Mouse (Mus musculus) 416B (cell line): Measurements from ENCODE around the gene Trappc3.

ENCODE experiments used
- DNase-seq: peaks from one replicate; pipeline ENCODE4 v3.0.0; 2011; ENCODE audit warnings: low read depth

Gene Trappc3

DNA sequence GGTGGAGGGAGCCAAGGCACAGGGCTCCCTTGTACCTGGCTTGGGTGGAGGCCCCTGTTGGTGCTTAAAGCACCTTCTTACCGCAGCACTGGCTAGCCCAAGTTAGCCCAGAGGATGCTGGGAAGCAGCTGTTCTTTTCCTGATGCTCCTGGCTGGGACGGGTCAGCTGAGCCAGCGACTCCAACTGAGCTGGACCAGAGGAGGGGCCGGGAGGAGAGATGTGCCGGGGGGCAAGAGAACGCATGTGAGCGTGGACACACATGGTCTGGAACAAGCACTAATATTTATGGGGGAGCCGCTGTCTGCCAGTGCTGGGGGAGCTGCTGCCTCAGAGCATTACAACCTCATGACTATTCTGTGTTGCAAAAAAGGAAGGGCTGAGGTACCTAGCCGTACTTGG lies 16.8 kb downstream of the Trappc3 start:
- no peak for DNase-seq

DNA sequence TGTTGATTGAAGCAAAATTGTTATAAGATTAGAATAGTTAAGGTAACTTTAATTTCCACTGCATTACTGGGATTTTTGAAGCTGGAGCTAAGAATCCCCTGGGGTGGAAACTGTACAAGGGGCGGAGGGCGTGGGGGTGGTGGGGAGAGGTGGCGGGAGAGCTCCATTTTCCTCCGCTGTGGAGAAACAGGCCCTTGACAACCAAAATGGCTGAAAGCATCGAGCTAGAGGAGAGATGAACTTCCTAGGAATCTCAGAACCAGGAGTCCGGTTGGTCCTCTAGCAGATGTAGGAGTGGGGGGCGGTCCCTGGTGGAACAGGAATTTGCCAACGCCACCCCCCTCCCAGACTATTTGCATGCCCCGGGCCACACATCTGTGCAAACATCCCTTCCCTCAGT lies 19.6 kb downstream of the Trappc3 start:
- DNase-seq: no peak

DNA sequence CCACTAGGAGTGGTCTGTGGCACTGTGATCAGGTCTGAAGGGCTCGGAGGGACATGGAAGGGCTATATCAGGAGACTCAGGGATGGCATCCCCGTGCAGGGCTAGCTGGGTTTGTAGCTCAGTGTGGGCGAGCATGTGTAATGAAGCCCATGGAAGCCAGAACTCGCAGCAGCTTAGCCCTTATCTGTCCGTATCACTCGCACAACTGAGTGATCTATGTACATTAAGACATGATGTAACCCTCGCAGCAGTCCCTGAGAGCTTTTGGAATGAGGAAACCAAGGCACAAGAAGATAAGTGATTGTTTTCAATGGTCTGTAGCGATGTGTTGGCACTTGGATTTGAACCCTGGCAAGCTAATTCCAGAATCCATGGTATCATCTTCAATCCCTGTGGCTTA lies 21.5 kb downstream of the Trappc3 start:
- no peak for DNase-seq

DNA sequence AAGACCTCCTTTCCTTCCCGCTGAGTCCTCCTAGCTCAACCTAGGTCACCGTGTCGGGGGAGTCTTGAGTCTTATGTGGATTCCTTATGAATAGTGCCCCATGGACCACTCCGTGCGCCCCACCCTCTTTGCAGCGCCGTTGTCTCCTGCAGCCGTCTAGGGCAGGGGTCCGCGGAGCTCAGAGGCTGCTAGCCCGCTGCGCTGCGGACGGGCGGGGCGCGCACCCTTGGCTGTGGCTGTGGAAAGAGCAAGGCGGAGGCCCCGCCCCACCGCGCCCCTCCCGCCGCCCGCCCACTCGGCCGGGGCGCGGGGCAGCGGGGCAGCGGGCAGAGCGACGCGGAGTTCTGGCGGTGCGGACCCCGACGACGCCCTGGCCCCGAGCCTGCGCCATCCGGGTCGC lies 24.4 kb downstream of the Trappc3 start, which contains the start of gene Col8a2:
TSS of gene Col8a2 (plus strand) at position 302 of the 400 bp plus-strand sequence.
- no peak for DNase-seq

DNA sequence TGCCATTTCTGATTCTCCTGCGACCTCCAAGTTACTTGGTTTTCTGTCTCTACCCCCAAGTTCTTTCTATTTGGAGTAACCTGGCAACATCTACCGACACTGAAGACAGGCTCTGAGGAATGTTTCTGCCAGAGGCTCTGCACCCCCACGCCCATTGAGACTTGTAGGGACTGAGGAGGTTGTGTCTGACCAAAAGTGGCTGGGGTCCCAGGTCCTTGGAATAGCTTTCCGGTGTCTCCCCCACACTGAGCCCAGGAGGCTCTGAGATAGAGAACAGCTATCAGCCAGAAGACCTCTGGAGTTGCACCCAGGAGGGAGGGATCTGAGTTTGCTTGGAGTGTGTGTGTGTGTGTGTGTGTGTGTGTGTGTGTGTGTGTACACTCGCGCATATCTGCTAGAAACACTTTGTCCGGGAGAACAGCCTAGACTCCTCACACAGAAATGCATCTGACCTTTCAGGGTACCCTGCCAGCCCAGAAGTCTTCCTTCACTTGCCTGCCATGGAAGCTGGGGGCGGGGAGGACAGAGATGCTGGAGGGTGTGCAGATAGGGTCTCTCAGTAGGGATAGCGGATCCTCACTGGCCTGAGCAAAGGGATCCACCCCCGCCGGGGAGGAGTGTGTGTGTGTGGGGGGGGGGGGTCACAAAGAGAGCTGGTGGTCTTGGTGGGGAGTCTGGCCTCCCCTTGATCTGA lies 25.3 kb downstream of the Trappc3 start:
- DNase-seq: no peak

DNA sequence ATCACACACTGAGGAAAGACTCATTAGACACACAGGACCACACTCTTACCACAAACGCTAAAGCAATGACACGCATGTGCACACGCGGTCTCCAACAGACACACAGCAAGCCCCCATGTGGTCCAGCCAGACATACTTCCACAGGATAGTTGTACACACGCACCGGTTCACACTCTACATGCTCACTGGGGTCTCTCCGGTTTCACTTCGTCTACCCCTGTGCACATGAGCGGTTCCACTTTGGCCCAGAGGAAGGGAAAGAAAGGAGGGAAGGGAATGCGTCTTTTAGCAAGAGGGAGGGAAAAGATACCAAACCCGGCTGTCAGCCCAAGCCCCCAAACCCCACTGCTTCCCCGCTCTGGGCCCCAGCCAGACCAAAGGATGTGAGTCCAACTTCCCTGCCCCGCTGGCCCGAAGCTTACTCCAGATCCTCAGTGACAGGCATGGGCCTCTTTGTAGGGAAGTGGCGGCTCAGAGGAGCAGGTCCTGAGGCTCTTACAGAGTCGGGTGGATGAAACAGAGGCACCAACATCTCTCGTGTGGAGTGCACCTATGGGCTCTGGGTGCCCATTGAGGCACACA lies 26.1 kb downstream of the Trappc3 start:
- no peak for DNase-seq

DNA sequence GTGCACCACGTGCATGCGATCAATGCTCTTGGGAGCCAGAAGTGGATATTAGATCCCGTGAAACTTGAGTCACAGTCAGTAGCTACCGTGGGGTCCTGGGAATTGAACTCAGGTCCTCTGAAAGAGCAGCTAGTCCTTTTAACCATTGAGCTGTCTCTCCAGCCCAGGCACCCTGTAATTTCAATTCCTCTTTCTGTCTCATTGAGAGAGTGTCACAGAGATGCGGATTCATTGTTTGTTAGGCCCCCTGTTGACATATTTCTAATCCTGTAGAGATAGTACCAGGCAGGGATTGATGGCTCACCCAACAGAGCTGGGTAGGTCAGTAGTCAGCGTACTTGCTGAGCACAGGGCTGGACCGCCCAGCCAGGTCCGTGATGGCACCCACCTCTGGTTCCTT lies 28.2 kb downstream of the Trappc3 start:
- no peak for DNase-seq

DNA sequence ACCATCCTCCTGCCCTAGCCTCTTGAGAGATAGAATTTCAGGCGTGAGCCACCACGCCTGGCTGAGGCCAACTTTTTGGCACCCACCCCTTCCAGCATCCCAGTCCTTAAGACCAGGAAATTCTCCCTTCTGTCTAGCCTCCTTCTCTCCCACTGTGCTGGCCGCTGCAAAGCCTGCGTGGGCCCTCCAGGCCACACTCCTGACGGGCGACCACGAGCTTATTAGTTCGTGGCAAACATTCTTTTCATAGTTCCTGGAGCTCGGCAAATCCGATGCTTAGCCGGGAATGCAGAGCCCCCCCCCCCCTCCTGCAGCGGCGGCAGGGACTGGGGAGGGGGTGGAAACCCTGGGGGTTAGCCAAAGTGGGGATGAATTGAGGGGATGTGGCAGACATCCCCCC lies 29.1 kb downstream of the Trappc3 start:
- no peak for DNase-seq

DNA sequence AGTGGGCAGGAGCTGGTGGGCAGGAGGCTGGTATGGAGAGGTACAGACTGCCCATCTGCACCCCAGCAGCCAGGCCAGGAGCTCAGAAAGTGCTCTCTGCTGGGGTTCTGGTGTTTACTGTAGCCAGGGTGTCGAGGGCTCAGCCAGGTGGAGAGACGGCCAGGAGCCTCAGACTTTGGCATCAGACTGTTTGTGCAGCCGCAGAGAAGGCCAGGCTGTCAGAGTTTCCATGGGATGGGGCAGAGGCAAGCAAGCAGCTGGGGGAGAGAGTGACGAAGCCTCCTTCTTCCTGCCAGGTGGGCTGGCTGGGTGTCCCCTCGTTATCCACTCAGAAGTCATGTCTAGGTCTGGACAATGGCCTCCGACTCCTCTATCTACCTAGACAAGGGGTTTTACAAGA lies 33.0 kb downstream of the Trappc3 start:
- DNase-seq: no peak

DNA sequence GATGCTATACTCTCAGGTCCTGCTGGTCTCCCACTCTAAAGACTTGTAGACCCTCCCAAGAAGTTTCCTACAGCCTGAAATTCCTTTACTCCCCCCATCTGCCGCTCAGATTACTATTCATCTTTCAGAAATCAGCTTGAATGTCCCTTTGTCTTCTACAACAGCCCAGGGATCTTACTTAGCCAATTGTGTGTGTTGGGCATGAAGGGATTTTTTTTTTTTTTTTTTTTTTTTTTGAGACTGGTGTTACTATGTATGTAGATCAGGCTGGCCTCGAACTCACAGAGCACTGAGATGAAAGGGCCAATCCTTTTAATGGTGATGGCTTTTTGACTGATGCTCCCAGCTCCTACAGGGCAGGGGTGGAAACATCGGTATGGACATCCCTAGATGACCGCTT lies 33.8 kb downstream of the Trappc3 start:
- DNase-seq: no peak

DNA sequence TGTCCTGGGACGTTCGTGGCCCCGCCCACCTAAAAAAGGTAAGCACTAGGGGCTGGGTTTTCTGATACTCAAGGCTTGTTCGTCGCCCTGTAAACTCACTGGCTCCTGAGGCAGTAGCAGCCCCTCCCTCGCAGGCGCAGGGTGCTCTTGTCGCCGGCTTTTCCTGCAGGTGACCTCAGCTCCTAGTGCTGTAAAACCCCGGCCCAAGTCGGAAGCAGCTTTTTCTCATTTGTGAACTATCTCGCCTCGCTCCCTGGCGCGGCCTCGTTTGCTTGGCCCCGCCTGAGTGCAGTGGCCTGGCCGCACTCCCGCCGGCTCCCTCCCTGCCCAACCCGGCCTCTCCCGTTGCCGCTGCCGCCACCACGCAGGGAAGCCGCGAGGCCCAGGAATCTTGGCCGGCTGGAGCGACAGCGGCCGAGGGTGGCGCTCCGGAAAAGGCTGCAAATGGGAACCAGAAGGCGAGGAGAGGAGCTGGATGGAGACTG lies 34.5 kb downstream of the Trappc3 start:
- DNase-seq: no peak

DNA sequence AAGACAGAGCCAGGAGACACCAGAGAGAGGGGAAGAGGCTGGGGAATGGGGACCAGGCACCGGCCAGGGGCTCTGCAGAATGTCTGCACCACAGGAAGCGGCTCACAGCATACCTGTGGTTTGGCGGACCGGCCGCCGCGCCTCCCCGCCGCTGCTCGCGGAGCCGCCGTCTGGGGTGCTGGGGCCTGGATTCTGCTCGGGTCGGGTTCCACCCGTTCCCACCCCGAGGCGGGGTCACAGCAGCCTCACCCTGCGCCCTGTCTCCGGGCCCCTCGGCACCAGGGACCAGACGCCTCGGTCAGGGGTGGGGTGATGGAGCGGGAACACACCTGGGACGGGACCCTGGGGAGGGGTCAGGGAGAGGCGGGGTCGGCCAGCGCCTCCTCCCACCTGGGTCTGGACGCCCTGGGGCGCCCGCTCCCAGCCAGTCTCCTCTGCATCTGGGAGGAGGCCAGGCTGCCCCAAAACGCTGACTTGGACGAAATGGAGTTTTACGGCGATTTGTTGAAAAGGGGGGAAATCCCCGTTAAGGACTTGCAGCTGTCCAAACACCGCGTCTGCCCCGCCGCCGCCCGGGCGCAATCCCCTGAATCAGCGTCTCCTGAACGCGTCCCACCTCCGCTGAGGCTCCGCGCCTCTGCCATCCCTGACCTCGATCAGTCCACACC lies 38.9 kb downstream of the Trappc3 start:
- DNase-seq: no peak

DNA sequence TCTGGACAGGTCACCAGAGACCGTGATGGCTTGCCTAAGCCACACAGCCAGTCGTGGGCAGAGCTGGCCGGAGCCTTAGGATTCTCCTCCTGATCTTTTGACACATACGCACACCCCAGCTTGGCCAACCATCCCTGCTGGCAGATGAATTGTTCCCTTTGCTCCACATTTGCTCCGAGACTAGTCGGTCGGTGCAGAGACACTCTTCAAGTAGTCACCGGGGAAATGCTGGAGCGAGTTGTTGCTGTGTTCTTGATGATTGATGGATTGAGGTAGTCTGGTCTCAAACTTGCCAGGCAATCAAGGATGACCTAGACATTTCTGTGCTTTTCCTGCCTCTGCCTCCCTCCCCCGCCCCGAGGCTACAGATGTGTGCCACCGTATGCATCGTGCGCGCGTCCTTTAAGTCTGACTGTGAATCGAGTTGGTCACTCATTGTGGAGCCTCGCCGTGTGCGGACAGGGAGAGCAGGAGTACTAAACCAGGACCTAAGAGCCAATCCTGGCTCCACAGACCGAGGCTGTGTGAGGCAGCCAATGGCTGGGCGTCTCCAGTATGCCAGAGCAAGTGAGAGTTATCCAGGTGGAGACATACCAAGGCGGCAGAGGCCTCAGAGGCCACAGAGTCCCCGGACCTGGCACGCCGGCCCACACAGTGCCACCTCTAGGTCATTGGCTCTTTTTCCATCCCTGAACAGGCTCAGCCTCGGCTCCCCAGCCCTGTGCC lies 39.6 kb downstream of the Trappc3 start:
- no peak for DNase-seq

DNA sequence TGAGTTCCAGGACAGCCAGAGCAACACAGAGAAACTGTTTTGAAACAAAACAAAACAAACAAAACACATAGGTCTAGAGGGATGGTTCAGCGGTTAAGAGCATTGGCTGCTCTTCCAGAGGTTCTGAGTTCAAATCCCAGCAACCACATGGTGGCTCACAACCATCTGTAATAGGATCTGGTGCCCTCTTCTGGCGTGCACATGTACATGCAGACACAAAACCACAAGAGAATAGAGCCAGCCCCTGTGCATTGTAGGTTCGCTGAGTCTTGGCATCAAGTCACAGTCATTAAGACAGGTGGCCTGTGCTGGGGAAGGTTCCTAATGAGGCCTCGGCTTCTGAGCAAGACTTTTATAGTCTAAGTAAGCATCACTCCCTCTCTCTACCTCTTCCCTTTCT lies 41.8 kb downstream of the Trappc3 start:
- peak; percentile 33 for DNase-seq

DNA sequence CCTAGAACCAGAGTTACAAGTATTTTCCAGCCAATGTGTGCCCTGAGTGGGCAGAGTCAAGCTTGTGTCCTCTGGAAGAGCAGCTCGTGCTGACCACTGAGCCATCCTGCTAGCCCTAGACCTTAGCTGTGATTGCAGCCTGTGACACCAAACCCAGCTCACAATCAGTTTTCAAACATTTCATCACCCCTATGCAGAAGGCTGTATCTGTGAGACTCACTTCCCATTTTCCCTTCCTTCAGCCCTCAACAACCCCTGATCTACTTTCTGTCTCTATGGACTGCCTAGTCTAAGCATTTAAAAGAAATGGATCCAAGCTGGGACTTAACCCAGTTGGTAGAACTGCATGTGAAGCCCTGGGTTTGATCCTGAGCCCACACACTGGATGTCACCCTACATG lies 43.3 kb downstream of the Trappc3 start:
- DNase-seq: no peak

DNA sequence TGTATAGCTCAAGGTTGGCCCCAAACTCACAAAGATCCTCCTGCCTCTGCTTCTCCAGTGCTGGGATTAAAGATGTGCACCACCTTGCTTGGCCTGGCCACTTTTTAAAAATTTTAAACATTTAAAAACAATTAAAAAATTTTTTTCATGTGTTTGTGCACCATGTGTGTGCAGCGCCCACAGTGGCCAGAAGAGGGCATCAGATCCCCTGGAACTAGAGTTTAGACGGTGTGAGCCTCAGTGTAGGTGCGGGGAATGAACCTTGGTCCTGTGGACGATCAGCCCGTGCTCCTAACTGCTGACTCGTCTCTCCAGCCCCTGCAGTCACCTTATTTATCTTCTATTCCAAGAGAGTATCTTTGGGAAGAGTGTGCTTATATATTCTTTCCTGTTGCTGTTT lies 43.9 kb downstream of the Trappc3 start:
- no peak for DNase-seq

DNA sequence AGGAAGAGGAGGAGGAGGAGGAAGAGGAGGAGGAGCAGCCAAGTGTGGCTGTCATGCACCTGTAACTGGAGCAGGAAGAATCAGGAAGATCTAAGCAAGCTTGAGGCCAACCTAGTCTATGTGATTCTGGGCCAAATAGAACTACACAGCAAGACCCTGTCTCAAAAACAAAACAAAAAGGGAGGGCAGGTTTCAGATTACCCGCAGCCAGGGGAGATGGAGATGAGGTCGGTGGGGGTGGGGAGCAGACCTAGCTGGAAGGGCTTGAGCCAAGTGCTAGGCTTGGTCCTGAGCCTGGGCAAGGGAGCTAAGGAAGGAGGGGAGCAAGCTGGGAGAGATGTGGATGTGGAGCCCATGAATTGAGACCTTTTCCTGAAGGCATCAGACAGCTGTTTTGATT lies 44.7 kb downstream of the Trappc3 start:
- DNase-seq: no peak

DNA sequence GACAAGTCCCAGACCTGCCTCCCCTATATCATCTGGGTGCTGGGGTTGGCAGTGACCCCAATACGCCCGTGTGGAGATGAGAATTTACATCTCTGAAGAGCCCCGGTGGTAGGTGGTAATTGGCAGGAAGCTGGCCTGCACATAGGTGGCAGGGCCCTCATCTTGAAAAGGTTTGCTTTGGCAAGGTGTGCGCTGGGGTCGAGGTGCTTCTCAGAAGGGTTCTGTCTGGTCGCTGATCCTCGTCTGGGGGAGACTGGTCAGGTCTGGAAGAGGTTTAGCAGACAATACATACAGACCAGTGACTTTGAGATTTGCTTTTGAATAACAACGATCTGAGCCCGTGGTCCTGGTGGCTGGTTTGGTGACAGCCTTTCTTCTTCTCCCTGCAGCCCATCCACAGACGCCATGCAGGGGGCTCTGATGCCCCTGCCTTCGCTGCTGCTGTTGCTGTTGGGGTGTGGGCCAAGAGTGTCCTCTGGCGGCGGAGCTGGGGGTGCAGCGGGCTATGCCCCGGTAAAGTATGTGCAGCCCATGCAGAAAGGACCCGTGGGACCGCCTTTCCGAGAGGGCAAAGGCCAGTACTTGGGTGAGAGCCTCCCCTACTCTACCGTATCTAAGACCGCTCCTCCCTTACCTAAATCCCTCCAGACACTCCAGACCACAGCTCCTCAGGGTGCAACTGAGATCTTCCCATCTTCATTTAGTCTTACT lies 47.2 kb downstream of the Trappc3 start:
- DNase-seq: no peak

DNA sequence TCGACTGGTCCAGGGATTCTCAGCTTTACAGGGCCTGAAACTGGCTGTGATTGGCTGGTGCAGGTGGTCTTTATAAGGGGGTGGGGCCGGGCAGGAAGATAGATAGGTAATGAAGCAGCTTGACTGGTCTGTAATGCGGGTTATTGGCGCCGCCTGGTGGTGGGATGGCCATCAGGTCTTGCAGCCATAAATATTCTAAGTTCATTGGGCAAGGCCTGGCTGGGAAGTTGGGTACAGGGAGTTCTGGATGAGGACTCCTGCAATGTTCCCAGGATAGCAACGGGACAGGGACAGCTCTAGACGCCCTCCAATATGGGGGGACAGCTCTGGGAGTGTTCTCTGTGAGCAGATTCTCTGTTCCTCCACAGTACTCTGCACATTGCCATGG lies 47.8 kb downstream of the Trappc3 start:
- peak; percentile 83 for DNase-seq

DNA sequence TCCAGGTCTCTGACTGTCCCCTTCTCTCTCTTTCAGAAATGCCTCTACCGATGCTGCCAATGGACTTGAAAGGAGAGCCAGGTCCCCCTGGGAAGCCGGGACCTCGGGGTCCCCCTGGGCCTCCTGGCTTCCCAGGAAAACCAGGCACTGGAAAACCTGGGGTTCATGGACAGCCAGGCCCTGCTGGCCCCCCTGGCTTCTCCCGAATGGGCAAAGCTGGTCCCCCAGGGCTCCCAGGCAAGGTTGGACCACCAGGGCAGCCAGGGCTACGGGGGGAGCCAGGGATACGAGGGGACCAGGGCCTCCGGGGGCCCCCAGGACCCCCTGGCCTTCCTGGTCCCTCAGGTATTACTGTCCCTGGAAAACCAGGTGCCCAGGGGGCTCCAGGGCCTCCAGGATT lies 48.2 kb downstream of the Trappc3 start:
- DNase-seq: no peak

DNA sequence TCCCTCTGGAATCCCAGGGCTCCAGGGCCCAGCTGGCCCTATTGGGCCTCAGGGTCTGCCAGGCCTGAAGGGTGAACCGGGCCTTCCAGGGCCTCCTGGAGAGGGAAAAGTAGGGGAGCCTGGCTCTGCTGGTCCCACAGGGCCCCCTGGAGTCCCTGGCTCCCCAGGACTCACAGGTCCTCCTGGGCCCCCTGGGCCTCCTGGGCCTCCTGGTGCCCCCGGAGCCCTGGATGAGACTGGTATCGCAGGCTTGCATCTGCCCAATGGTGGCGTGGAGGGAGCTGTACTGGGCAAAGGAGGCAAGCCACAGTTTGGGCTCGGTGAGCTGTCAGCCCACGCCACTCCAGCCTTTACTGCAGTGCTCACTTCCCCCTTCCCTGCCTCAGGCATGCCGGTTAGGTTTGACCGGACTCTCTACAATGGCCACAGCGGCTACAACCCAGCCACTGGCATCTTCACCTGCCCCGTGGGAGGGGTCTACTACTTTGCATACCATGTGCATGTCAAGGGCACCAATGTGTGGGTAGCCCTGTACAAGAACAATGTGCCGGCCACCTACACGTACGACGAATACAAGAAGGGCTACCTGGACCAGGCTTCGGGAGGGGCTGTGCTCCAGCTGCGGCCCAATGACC lies 49.6 kb downstream of the Trappc3 start:
- no peak for DNase-seq

DNA sequence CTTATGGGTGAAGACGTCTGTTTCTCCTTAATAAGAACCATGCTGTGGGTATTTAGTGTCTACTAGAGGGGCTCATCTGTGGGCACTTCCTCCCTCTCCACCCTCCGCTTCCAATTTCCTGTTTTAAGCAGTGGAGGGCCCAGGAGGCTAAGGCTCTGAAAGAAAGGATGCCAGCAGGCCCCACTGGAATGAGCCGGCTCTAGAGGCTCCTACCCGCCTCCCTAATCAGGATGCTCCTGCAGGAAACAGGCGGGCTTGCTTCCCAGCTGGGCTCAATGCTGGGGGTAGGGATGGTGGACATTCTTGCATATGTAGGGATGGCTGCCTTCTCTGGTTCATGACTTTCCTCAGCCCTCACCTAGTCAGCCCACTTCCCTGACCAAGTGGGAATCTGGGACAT lies 51.1 kb downstream of the Trappc3 start:
- no peak for DNase-seq
